Mouse (Mus musculus) kidney, adult 2 months (tissue): ENCODE data around the gene Etv5. TPM values are rescaled to one million over a fixed set of nuclear protein-coding genes. Genes with fewer than 3 reads are reported as not detected.

ENCODE experiments used
- DNase-seq: peaks from one replicate; pipeline ENCODE4 v3.0.0; 2021
- H3K27ac ChIP-seq: fragments of 200-500 bp; 2 replicates; pipeline ENCODE4 v1.5.1; 2012; ENCODE audit warnings: low read depth, low read length, control low read depth, inconsistent platforms; ENCODE audit not compliant: insufficient read depth
- H3K27me3 ChIP-seq: fragments of 200-500 bp; replicated peaks from 2 replicates; pipeline ENCODE4 v1.6.1; 2012; ENCODE audit warnings: mild to moderate bottlenecking, moderate library complexity, low read length, inconsistent platforms; ENCODE audit not compliant: control insufficient read depth, insufficient read depth
- H3K36me3 ChIP-seq: fragments of 200-500 bp; 2 replicates; pipeline ENCODE4 v1.6.1; 2012; ENCODE audit warnings: mild to moderate bottlenecking, moderate library complexity, low read length, inconsistent platforms; ENCODE audit not compliant: control insufficient read depth, insufficient read depth
- H3K4me1 ChIP-seq: fragments of 200-500 bp; 2 replicates; pipeline ENCODE4 v1.6.1; 2011; ENCODE audit warnings: low read length; ENCODE audit not compliant: control insufficient read depth, insufficient read depth
- H3K4me3 ChIP-seq: fragments of 200-500 bp; 2 replicates; pipeline ENCODE4 v1.5.1; 2011; ENCODE audit warnings: mild to moderate bottlenecking, low read depth, low read length, control low read depth; ENCODE audit not compliant: insufficient read depth
- CTCF ChIP-seq: fragments of 200-500 bp; conservative IDR thresholded peaks from 2 replicates; pipeline ENCODE4 v1.5.1; 2011; ENCODE audit warnings: low read depth, mild to moderate bottlenecking, control low read depth, low read length, moderate library complexity, mixed read lengths; ENCODE audit not compliant: insufficient read depth, insufficient read length
- POLR2A ChIP-seq: fragments of 200-500 bp; IDR thresholded peaks from one replicate; pipeline ENCODE4 v1.6.1; 2011; ENCODE audit warnings: low read depth, low read length, control low read depth
- WGBS: fragments of 180-500 bp; shearing (Covaris S2); methylation state at CpG from one replicate; pipeline ENCODE4 v1.1.7; 2018; 5-methylcytosine and 5-hydroxymethylcytosine counted together
- polyA plus RNA-seq: library from polyadenylated mRNA; depleted of rRNA; stranded (reverse); fragments of >200 nt; gene quantifications from 2 replicates; pipeline ENCODE4 v1.2.3, GENCODE M21; 2012; rRNA removed

Etv5 gene
- 16.2 and 19.7 TPM in 2 replicates for polyA plus RNA-seq

GRCm38 (mm10) chr16:22439499-22440177, at the start of gene Etv5:
TSS of gene Etv5 (minus strand) at chr16:22439719.
- Histone ChIP-seq H3K4me3 (peak within 1 kb of the TSS; percentile 74), H3K27me3 (no peaks in the 10 kb centered on the region), H3K27ac (peak within 1 kb of the TSS; percentile 63), H3K36me3 (no peaks in the 10 kb centered on the region), H3K4me1 (peaks cover 7% of the 10 kb centered on the region; the same call in 1 of the 2 replicates)
- DNase-seq, result peak; percentile 100
- no peak for TF ChIP-seq CTCF
- no peak for TF ChIP-seq POLR2A
- 1% methylated on average over 63 of the region's 63 CpGs for WGBS

GRCm38 (mm10) chr16:22483900-22484299, 44.4 kb upstream of the Etv5 start:
- WGBS, result 97% methylated on average over 1 of the region's 1 CpGs
- DNase-seq, result no peak
- Histone ChIP-seq H3K27me3 (no peaks in the 10 kb centered on the region), H3K36me3 (no peaks in the 10 kb centered on the region), H3K4me1 (no peaks in the 10 kb centered on the region), H3K27ac (no peak overlapping the region), H3K4me3 (no peak overlapping the region)
- TF ChIP-seq POLR2A (no peak), CTCF (no peak)

- H3K27ac ChIP-seq, result no peak overlapping the region
- no peak overlapping the region for H3K4me3 ChIP-seq
- no peaks in the 10 kb centered on the region for H3K27me3 ChIP-seq
- no peak for TF ChIP-seq CTCF
- TF ChIP-seq POLR2A, result no peak
- H3K4me1 ChIP-seq, result no peaks in the 10 kb centered on the region
- 86% methylated on average over 8 of the region's 8 CpGs for WGBS
- no peaks in the 10 kb centered on the region for H3K36me3 ChIP-seq
- no peak for DNase-seq
These were observed 39.8 kb upstream of the Etv5 start for GRCm38 (mm10) chr16:22479322-22479721.

GRCm38 (mm10) chr16:22471728-22472127, 32.2 kb upstream of the Etv5 start:
- TF ChIP-seq CTCF, result no peak
- no peak for TF ChIP-seq POLR2A
- peak; percentile 72 for DNase-seq
- WGBS, result 38% methylated on average over 2 of the region's 2 CpGs

GRCm38 (mm10) chr16:22469385-22469784, 29.9 kb upstream of the Etv5 start:
- no peak for DNase-seq
- H3K4me3 ChIP-seq, result no peak overlapping the region
- no peaks in the 10 kb centered on the region for H3K36me3 ChIP-seq
- 84% methylated on average over 11 of the region's 11 CpGs for WGBS
- no peaks in the 10 kb centered on the region for H3K27me3 ChIP-seq
- TF ChIP-seq POLR2A (no peak), CTCF (no peak)
- H3K27ac ChIP-seq, result no peak overlapping the region
- no peaks in the 10 kb centered on the region; the same call in 1 of the 2 replicates for H3K4me1 ChIP-seq

More at GRCm38 (mm10) chr16:22471728-22472127, 32.2 kb upstream of the Etv5 start:
- Histone ChIP-seq H3K27ac (no peak overlapping the region), H3K36me3 (no peaks in the 10 kb centered on the region), H3K4me1 (no peaks in the 10 kb centered on the region; the same call in 1 of the 2 replicates), H3K4me3 (no peak overlapping the region), H3K27me3 (no peaks in the 10 kb centered on the region)

- DNase-seq, result no peak
- no peak for TF ChIP-seq POLR2A
- TF ChIP-seq CTCF, result no peak
- no peaks in the 10 kb centered on the region; the same call in 1 of the 2 replicates for H3K4me1 ChIP-seq
- no peaks in the 10 kb centered on the region for H3K27me3 ChIP-seq
- no peak overlapping the region for H3K4me3 ChIP-seq
- H3K36me3 ChIP-seq, result no peaks in the 10 kb centered on the region
- 98% methylated on average over 2 of the region's 2 CpGs for WGBS
- no peak overlapping the region for H3K27ac ChIP-seq
These were observed 27.6 kb upstream of the Etv5 start for GRCm38 (mm10) chr16:22467111-22467510.

- Histone ChIP-seq H3K27ac (no peak overlapping the region), H3K36me3 (no peaks in the 10 kb centered on the region), H3K4me1 (no peaks in the 10 kb centered on the region), H3K4me3 (no peak overlapping the region), H3K27me3 (no peaks in the 10 kb centered on the region)
- no peak for DNase-seq
- 38% methylated on average over 11 of the region's 11 CpGs for WGBS
- TF ChIP-seq POLR2A (no peak), CTCF (no peak)
These were observed 26.9 kb upstream of the Etv5 start for GRCm38 (mm10) chr16:22466381-22466780.

GRCm38 (mm10) chr16:22462220-22462619, 22.7 kb upstream of the Etv5 start:
- 86% methylated on average over 3 of the region's 3 CpGs for WGBS
- H3K4me1 ChIP-seq, result no peaks in the 10 kb centered on the region
- no peak overlapping the region for H3K27ac ChIP-seq
- TF ChIP-seq POLR2A (no peak), CTCF (no peak)
- H3K36me3 ChIP-seq, result no peaks in the 10 kb centered on the region
- H3K27me3 ChIP-seq, result no peaks in the 10 kb centered on the region
- DNase-seq, result no peak
- no peak overlapping the region for H3K4me3 ChIP-seq
